Mouse (Mus musculus): ENCODE results near the gene Fbxo6. TPM values are rescaled to one million over a fixed set of nuclear protein-coding genes. Genes with fewer than 3 reads are reported as not detected.

The Fbxo6 gene
- polyA plus RNA-seq, 1 experiment from 2014 or later = 17.4 TPM

- H3K4me2 ChIP-seq (ENCODE audit: low read depth, low read length) = no peak overlapping the region
- no peak overlapping the region for H3K27ac ChIP-seq (ENCODE audit: low read length)
- H3K9ac ChIP-seq (ENCODE audit: low read length) = no peak overlapping the region
- peaks cover 9% of the 10 kb centered on the region for H3K27me3 ChIP-seq (ENCODE audit: control insufficient read depth, insufficient read depth, low read length)
- no peak overlapping the region for H3K4me3 ChIP-seq (replicated peaks; ENCODE audit: low read length)
- ATAC-seq (ENCODE audit: insufficient read depth, low FRiP score) = no peak
- no peaks in the 10 kb centered on the region for H3K36me3 ChIP-seq (ENCODE audit: control insufficient read depth, insufficient read depth, low read length)
- H3K4me1 ChIP-seq (ENCODE audit: control insufficient read depth, insufficient read depth, low read length) = peaks cover 10% of the 10 kb centered on the region; the same call in 1 of the 2 replicates
- WGBS = 67% methylated on average over 8 of the region's 8 CpGs
- H3K9me3 ChIP-seq (replicated peaks; ENCODE audit: control insufficient read depth, low read length) = no peaks in the 10 kb centered on the region
These were observed 14.4 kb downstream of the Fbxo6 start for GRCm38 (mm10) chr4:148137503-148137902.

GRCm38 (mm10) chr4:148134988-148135387 is 17.0 kb downstream of the Fbxo6 start:
- WGBS = 70% methylated on average over 8 of the region's 8 CpGs
- Histone ChIP-seq H3K36me3 (ENCODE audit: control insufficient read depth, insufficient read depth, low read length) (no peaks in the 10 kb centered on the region), H3K4me3 (replicated peaks; ENCODE audit: low read length) (no peak overlapping the region), H3K27me3 (ENCODE audit: control insufficient read depth, insufficient read depth, low read length) (peaks cover 26% of the 10 kb centered on the region), H3K27ac (ENCODE audit: low read length) (no peak overlapping the region), H3K9ac (ENCODE audit: low read length) (no peak overlapping the region), H3K4me1 (ENCODE audit: control insufficient read depth, insufficient read depth, low read length) (peaks cover 9% of the 10 kb centered on the region), H3K9me3 (replicated peaks; ENCODE audit: control insufficient read depth, low read length) (no peaks in the 10 kb centered on the region), H3K4me2 (ENCODE audit: low read depth, low read length) (no peak overlapping the region)
- ATAC-seq (ENCODE audit: insufficient read depth, low FRiP score) = no peak

- H3K27me3 ChIP-seq (ENCODE audit: control insufficient read depth, insufficient read depth, low read length) = peaks cover 32% of the 10 kb centered on the region
- no peaks in the 10 kb centered on the region for H3K9me3 ChIP-seq (replicated peaks; ENCODE audit: control insufficient read depth, low read length)
- no peak overlapping the region; the same call in 1 of the 2 replicates for H3K9ac ChIP-seq (ENCODE audit: low read length)
- peaks cover 5% of the 10 kb centered on the region; the same call in 1 of the 2 replicates for H3K4me1 ChIP-seq (ENCODE audit: control insufficient read depth, insufficient read depth, low read length)
- no peak overlapping the region for H3K27ac ChIP-seq (ENCODE audit: low read length)
- H3K4me2 ChIP-seq (ENCODE audit: low read depth, low read length) = peak overlapping the region; percentile 98
- WGBS = 1% methylated on average over 21 of the region's 21 CpGs
- H3K36me3 ChIP-seq (ENCODE audit: control insufficient read depth, insufficient read depth, low read length) = no peaks in the 10 kb centered on the region
- ATAC-seq (ENCODE audit: insufficient read depth, low FRiP score) = no peak
- H3K4me3 ChIP-seq (replicated peaks; ENCODE audit: low read length) = peak overlapping the region; percentile 66
These were observed 20.4 kb downstream of the Fbxo6 start for GRCm38 (mm10) chr4:148131497-148132081.

- H3K4me3 ChIP-seq (replicated peaks; ENCODE audit: low read length) = peak within 1 kb of the TSS; percentile 66
- H3K9ac ChIP-seq (ENCODE audit: low read length) = peak within 1 kb of the TSS; percentile 71
- no peaks in the 10 kb centered on the region for H3K9me3 ChIP-seq (replicated peaks; ENCODE audit: control insufficient read depth, low read length)
- H3K27me3 ChIP-seq (ENCODE audit: control insufficient read depth, insufficient read depth, low read length) = peaks cover 32% of the 10 kb centered on the region
- H3K36me3 ChIP-seq (ENCODE audit: control insufficient read depth, insufficient read depth, low read length) = no peaks in the 10 kb centered on the region
- H3K27ac ChIP-seq (ENCODE audit: low read length) = no peak within 1 kb of the TSS
- under 1% methylated on average over 80 of the region's 87 CpGs for WGBS
- H3K4me1 ChIP-seq (ENCODE audit: control insufficient read depth, insufficient read depth, low read length) = peaks cover 5% of the 10 kb centered on the region; the same call in 1 of the 2 replicates
- H3K4me2 ChIP-seq (ENCODE audit: low read depth, low read length) = peak within 1 kb of the TSS; percentile 98
- ATAC-seq (ENCODE audit: insufficient read depth, low FRiP score) = peak; percentile 92
These were observed 21.2 kb downstream of the Fbxo6 start, which contains the start of gene Draxin for GRCm38 (mm10) chr4:148130561-148131413. TSS of gene Draxin (minus strand) at chr4:148130698.

GRCm38 (mm10) chr4:148130133-148130532 is 21.8 kb downstream of the Fbxo6 start, which contains the start of gene Mad2l2:
TSS of gene Mad2l2 (plus strand) at chr4:148130384.
- Histone ChIP-seq H3K27me3 (ENCODE audit: control insufficient read depth, insufficient read depth, low read length) (peaks cover 32% of the 10 kb centered on the region), H3K4me2 (ENCODE audit: low read depth, low read length) (peak within 1 kb of the TSS; percentile 98), H3K9me3 (replicated peaks; ENCODE audit: control insufficient read depth, low read length) (no peaks in the 10 kb centered on the region), H3K36me3 (ENCODE audit: control insufficient read depth, insufficient read depth, low read length) (no peaks in the 10 kb centered on the region), H3K9ac (ENCODE audit: low read length) (peak within 1 kb of the TSS; percentile 71), H3K4me3 (replicated peaks; ENCODE audit: low read length) (peak within 1 kb of the TSS; percentile 66), H3K27ac (ENCODE audit: low read length) (no peak within 1 kb of the TSS), H3K4me1 (ENCODE audit: control insufficient read depth, insufficient read depth, low read length) (peaks cover 5% of the 10 kb centered on the region; the same call in 1 of the 2 replicates)
- under 1% methylated on average over 18 of the region's 18 CpGs for WGBS
- no peak for ATAC-seq (ENCODE audit: insufficient read depth, low FRiP score)

GRCm38 (mm10) chr4:148128672-148129071 is 23.3 kb downstream of the Fbxo6 start:
- Histone ChIP-seq H3K9me3 (replicated peaks; ENCODE audit: control insufficient read depth, low read length) (no peaks in the 10 kb centered on the region), H3K4me2 (ENCODE audit: low read depth, low read length) (no peak overlapping the region), H3K27ac (ENCODE audit: low read length) (no peak overlapping the region), H3K36me3 (ENCODE audit: control insufficient read depth, insufficient read depth, low read length) (no peaks in the 10 kb centered on the region), H3K4me1 (ENCODE audit: control insufficient read depth, insufficient read depth, low read length) (peaks cover 5% of the 10 kb centered on the region; the same call in 1 of the 2 replicates), H3K27me3 (ENCODE audit: control insufficient read depth, insufficient read depth, low read length) (peaks cover 32% of the 10 kb centered on the region), H3K9ac (ENCODE audit: low read length) (no peak overlapping the region), H3K4me3 (replicated peaks; ENCODE audit: low read length) (no peak overlapping the region)
- no peak for ATAC-seq (ENCODE audit: insufficient read depth, low FRiP score)
- 55% methylated on average over 2 of the region's 2 CpGs for WGBS

GRCm38 (mm10) chr4:148128241-148128640 is 23.7 kb downstream of the Fbxo6 start:
- Histone ChIP-seq H3K36me3 (ENCODE audit: control insufficient read depth, insufficient read depth, low read length) (no peaks in the 10 kb centered on the region), H3K4me3 (replicated peaks; ENCODE audit: low read length) (no peak overlapping the region), H3K27me3 (ENCODE audit: control insufficient read depth, insufficient read depth, low read length) (peaks cover 32% of the 10 kb centered on the region), H3K9ac (ENCODE audit: low read length) (no peak overlapping the region), H3K4me2 (ENCODE audit: low read depth, low read length) (no peak overlapping the region), H3K27ac (ENCODE audit: low read length) (no peak overlapping the region), H3K9me3 (replicated peaks; ENCODE audit: control insufficient read depth, low read length) (no peaks in the 10 kb centered on the region), H3K4me1 (ENCODE audit: control insufficient read depth, insufficient read depth, low read length) (peaks cover 5% of the 10 kb centered on the region; the same call in 1 of the 2 replicates)
- WGBS = 35% methylated on average over 1 of the region's 1 CpGs
- ATAC-seq (ENCODE audit: insufficient read depth, low FRiP score) = no peak

- Histone ChIP-seq H3K36me3 (ENCODE audit: control insufficient read depth, insufficient read depth, low read length) (no peaks in the 10 kb centered on the region), H3K27ac (ENCODE audit: low read length) (no peak overlapping the region), H3K9me3 (replicated peaks; ENCODE audit: control insufficient read depth, low read length) (no peaks in the 10 kb centered on the region), H3K9ac (ENCODE audit: low read length) (no peak overlapping the region), H3K4me1 (ENCODE audit: control insufficient read depth, insufficient read depth, low read length) (no peaks in the 10 kb centered on the region), H3K4me3 (replicated peaks; ENCODE audit: low read length) (no peak overlapping the region), H3K27me3 (ENCODE audit: control insufficient read depth, insufficient read depth, low read length) (no peaks in the 10 kb centered on the region), H3K4me2 (ENCODE audit: low read depth, low read length) (no peak overlapping the region)
- ATAC-seq (ENCODE audit: insufficient read depth, low FRiP score) = no peak
- WGBS = 65% methylated on average over 3 of the region's 3 CpGs
These were observed 29.3 kb downstream of the Fbxo6 start for GRCm38 (mm10) chr4:148122694-148123066.
